Mouse (Mus musculus) ES-Bruce4 (cell line): ENCODE data around the gene Rpl18.

Source experiments
- CTCF ChIP-seq: IDR thresholded peaks from one replicate; pipeline ENCODE4 v1.8.1; 2011; ENCODE audit warnings: low read depth, low read length
- EP300 ChIP-seq: IDR thresholded peaks from 2 replicates; pipeline ENCODE4 v1.6.1; 2011; ENCODE audit warnings: low read depth, low read length; ENCODE audit not compliant: insufficient read depth
- POLR2A ChIP-seq: IDR thresholded peaks from one replicate; pipeline ENCODE4 v1.8.1; 2011; ENCODE audit warnings: low read length; ENCODE audit not compliant: insufficient read depth

DNA sequence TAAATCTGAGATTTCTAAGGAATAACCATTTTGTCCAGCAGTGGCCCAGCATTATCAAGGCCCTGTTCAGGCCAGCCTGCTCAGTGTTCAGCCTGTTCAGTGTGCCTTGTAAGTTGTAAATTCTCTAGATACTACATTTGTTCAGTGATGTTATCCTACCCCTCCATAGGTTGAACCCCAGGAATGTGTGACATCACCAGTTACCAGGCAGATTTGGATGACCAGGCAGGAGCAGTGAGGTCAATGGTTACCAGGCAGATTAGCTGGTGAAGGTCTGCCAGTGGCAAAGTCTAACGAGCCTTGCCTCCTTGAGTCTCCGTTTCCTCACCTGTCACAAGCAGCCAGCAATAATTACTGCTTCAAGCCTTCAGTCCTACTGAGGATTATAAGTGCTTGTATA is 29.1 kb downstream of the Rpl18 start:
- TF ChIP-seq CTCF = no peak
- no peak for TF ChIP-seq POLR2A
- TF ChIP-seq EP300 = no peak
